Mouse (Mus musculus): ENCODE measurements at regions not wholly inside any gene's neighbourhood (a gene's known extent, or its start where the extent isn't known, plus 50 kb on each side); places are given as distances from the start of the nearest gene placed in this dataset. TPM values are rescaled to one million over a fixed set of nuclear protein-coding genes. Genes with fewer than 3 reads are reported as not detected.

DNA sequence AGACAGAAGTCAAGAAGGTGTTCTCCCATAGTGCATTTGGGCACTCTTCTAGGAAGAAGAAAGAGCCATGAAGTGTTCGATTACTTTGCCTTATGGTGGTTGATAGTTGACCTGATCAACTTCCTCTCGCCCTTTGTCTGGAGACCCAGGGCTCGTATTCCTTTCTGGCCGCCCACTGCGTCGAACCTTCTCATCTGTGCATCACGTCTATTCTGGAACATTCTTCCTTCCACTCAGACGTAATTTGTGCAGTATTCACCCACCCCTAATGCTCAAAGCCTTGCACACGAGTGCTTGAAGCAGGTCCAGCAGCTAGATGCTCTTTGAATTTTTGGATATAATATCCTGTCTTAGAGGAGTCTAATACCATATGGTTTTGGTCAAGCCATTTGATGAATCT lies 104.2 kb downstream of the 4931417E11Rik start:
- Histone ChIP-seq H3K27me3 (0 out of 2 replicates have a peak, but pooled peaks cover 4% of the 10 kb centered on the region), H3K4me1 (peaks cover 14% of the 10 kb centered on the region)
- 92% methylated on average over 9 of the region's 9 CpGs for WGBS

DNA sequence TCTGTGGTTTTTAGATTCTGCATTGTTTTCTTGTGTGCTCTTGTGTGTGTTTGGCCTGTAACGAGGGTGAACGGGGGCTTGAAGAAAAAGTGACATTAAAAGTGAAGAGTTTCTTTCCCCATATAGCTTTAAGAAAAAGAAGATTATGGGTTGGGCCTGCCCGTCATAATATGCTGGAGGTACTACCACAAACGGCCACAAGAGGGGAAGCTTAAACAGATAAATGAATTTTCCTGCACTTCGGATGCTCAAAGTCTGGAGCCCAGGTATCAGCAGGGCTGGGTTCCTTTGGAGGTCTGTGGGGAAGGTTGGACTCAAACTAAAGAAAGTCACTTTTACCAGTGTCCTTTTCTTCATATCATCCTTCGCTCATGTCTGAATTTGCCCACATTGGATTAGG lies 86.8 kb downstream of the Suclg1 start:
- no peaks in the 10 kb centered on the region for H3K9me3 ChIP-seq (replicated peaks)
- no peak overlapping the region for H3K4me2 ChIP-seq

More for the DNA sequence above, 104.2 kb downstream of the 4931417E11Rik start:
- no peak overlapping the region for H3K4me3 ChIP-seq
- no peak for ATAC-seq
- H3K9me3 ChIP-seq (replicated peaks), result no peaks in the 10 kb centered on the region
- H3K27ac ChIP-seq, result no peak overlapping the region
- no peak overlapping the region for H3K9ac ChIP-seq
- H3K36me3 ChIP-seq (ENCODE audit: poor library complexity, severe bottlenecking), result no peaks in the 10 kb centered on the region
- no peak overlapping the region for H3K4me2 ChIP-seq

DNA sequence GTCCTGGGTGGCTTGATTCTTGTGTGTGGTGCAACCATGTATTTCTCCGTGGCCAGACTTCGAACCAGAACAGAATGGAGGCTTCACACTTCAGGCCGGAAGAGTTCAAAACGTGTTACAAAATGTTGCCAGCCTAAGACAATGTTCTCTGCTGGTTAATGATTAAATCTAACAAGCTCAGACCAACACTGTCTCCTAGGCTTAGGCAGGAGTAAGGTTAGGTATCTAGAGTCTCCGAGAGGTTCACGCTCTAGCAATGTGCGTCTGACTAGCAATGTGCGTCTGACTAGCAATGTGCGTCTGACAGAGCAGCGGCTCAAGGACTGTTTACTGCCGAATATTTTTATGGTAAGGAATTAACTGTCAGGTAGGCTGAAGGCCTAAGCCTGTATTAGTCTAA lies 81.5 kb downstream of the Suclg1 start:
- 93% methylated on average over 11 of the region's 11 CpGs for WGBS
- ATAC-seq, result no peak

More for the DNA sequence above, 86.8 kb downstream of the Suclg1 start:
- Histone ChIP-seq H3K36me3 (ENCODE audit: poor library complexity, severe bottlenecking) (no peaks in the 10 kb centered on the region), H3K27ac (no peak overlapping the region), H3K4me3 (no peak overlapping the region), H3K9ac (no peak overlapping the region), H3K27me3 (no peaks in the 10 kb centered on the region), H3K4me1 (no peaks in the 10 kb centered on the region)
- ATAC-seq, result no peak
- WGBS, result 48% methylated on average over 6 of the region's 6 CpGs

More for the DNA sequence above, 81.5 kb downstream of the Suclg1 start:
- Histone ChIP-seq H3K9ac (no peak overlapping the region), H3K27me3 (no peaks in the 10 kb centered on the region), H3K27ac (no peak overlapping the region), H3K4me2 (no peak overlapping the region), H3K4me3 (no peak overlapping the region), H3K4me1 (no peaks in the 10 kb centered on the region), H3K36me3 (ENCODE audit: poor library complexity, severe bottlenecking) (no peaks in the 10 kb centered on the region), H3K9me3 (replicated peaks) (no peaks in the 10 kb centered on the region)

Small RNAs in the stretch of these regions (microRNA-seq; reads per million reads assigned to microRNA genes)
- gene Gm24370, result not detected
